Comparison of ENCODE assay signal across 19 mouse cellular contexts in genomic region chr5:143639810-143640209, GRCm38 (mm10). TPM values are rescaled to one million over a fixed set of nuclear protein-coding genes. Genes with fewer than 3 reads are reported as not detected.
DNase-seq lines count a peak whose midpoint lies in the region; ATAC-seq and TF ChIP-seq lines count a peak whose summit lies in the region.
"Had no signal": no experiment of that assay in that cellular context is flagged by ENCODE, and none has a peak within 500 bp of the region (broad histone marks: within the 10 kb centered on the region; RNA-seq: fewer than 3 reads in every experiment).

No protein-coding gene starts in this region.

- 81% methylated on average over 7 of the region's 7 CpGs for WGBS in heart, embryonic 12.5 days
- WGBS in liver, embryonic 11.5 days = 50% methylated on average over 7 of the region's 7 CpGs
- 86% methylated on average over 7 of the region's 7 CpGs for WGBS in forebrain, embryonic 12.5 days

- peak; percentile 51; the same call in 1 of the 2 replicates for ATAC-seq in heart, embryonic 12.5 days (ENCODE audit: insufficient number of reproducible peaks, low FRiP score)
- peak; percentile 95 for ATAC-seq in liver, embryonic 11.5 days (replicated peaks; ENCODE audit: low FRiP score)
- peak; percentile 94 for ATAC-seq in megakaryocyte-erythroid progenitor cell, adult 5-6 weeks (replicated peaks; ENCODE audit: low FRiP score, low TSS enrichment, poor library complexity, severe bottlenecking)
- ATAC-seq in forebrain, embryonic 12.5 days (ENCODE audit: low FRiP score) = no peak
- ATAC-seq: hindbrain, embryonic 16.5 days had no signal

- H3K9me3 ChIP-seq in heart, embryonic 12.5 days (replicated peaks) = no peaks in the 10 kb centered on the region
- no peaks in the 10 kb centered on the region for H3K9me3 ChIP-seq in liver, embryonic 11.5 days (ENCODE audit: control insufficient read depth, low read length)
- no peaks in the 10 kb centered on the region for H3K9me3 ChIP-seq in forebrain, embryonic 12.5 days
- H3K9me3 ChIP-seq: forebrain, embryonic 10.5 days; heart, embryonic 10.5 days; midbrain, embryonic 12.5 days; neural tube, embryonic 15.5 days had no signal

- no peak overlapping the region for H3K4me2 ChIP-seq in heart, embryonic 12.5 days
- H3K4me2 ChIP-seq in liver, embryonic 11.5 days = peak overlapping the region; percentile 52
- H3K4me2 ChIP-seq in forebrain, embryonic 12.5 days = no peak overlapping the region
- H3K4me2 ChIP-seq: midbrain, embryonic 12.5 days; neural tube, embryonic 15.5 days had no signal

- H3K4me1 ChIP-seq in heart, embryonic 12.5 days (replicated peaks) = peaks cover 60% of the 10 kb centered on the region
- peaks cover 30% of the 10 kb centered on the region for H3K4me1 ChIP-seq in embryonic fibroblast, embryonic 13.5 days (ENCODE audit: control insufficient read depth, insufficient read depth, low read length)
- H3K4me1 ChIP-seq in liver, embryonic 11.5 days (replicated peaks; ENCODE audit: control insufficient read depth, insufficient read depth, low read length) = peaks cover 72% of the 10 kb centered on the region
- peaks cover 3% of the 10 kb centered on the region for H3K4me1 ChIP-seq in forebrain, embryonic 12.5 days

- no peak for TF ChIP-seq CTCF in embryonic fibroblast, embryonic 13.5 days (IDR thresholded peaks at IDR 0.05; ENCODE audit: borderline replicate concordance, insufficient read depth, low read length)

- H3K4me3 ChIP-seq in heart, embryonic 12.5 days = no peak overlapping the region
- H3K4me3 ChIP-seq in embryonic fibroblast, embryonic 13.5 days (ENCODE audit: insufficient read depth, low read length) = no peak overlapping the region
- no peak overlapping the region for H3K4me3 ChIP-seq in liver, embryonic 11.5 days (ENCODE audit: low read depth, low read length)
- H3K4me3 ChIP-seq in forebrain, embryonic 12.5 days (replicated peaks) = no peak overlapping the region
- H3K4me3 ChIP-seq: forebrain, embryonic 10.5 days; heart, embryonic 10.5 days; midbrain, embryonic 12.5 days; neural tube, embryonic 15.5 days had no signal

- H3K36me3 ChIP-seq in heart, embryonic 12.5 days = no peaks in the 10 kb centered on the region
- no peaks in the 10 kb centered on the region for H3K36me3 ChIP-seq in liver, embryonic 11.5 days (ENCODE audit: control insufficient read depth, insufficient read depth, low read length)
- H3K36me3 ChIP-seq in forebrain, embryonic 12.5 days (replicated peaks) = no peaks in the 10 kb centered on the region
- H3K36me3 ChIP-seq: forebrain, embryonic 10.5 days; heart, embryonic 10.5 days; midbrain, embryonic 12.5 days; neural tube, embryonic 15.5 days had no signal

- no peak for DNase-seq in heart, adult 9 months (ENCODE audit: low spot score in 2 of 2)
- no peak for DNase-seq in liver, embryonic 11.5 days (ENCODE audit: low spot score)
- DNase-seq in adrenal gland, postnatal 14 days = no peak
- DNase-seq in lung, postnatal 4 days = no peak
- DNase-seq: cerebellum, postnatal 10 days; gastrocnemius, postnatal 14 days; heart, postnatal 14 days; kidney, adult 18-20 months; kidney, postnatal 14 days; lung, postnatal 14 days had no signal

- H3K27ac ChIP-seq in heart, embryonic 12.5 days (ENCODE audit: poor library complexity, severe bottlenecking) = no peak overlapping the region
- peak overlapping the region; percentile 99 for H3K27ac ChIP-seq in embryonic fibroblast, embryonic 13.5 days (ENCODE audit: insufficient read depth, low read length)
- peak overlapping the region; percentile 97 for H3K27ac ChIP-seq in liver, embryonic 11.5 days (ENCODE audit: low read depth, low read length)
- no peak overlapping the region for H3K27ac ChIP-seq in forebrain, embryonic 12.5 days
- H3K27ac ChIP-seq: heart, embryonic 10.5 days; midbrain, embryonic 12.5 days; neural tube, embryonic 15.5 days had no signal

- no peak for TF ChIP-seq POLR2A in embryonic fibroblast, embryonic 13.5 days (IDR thresholded peaks at IDR 0.05; ENCODE audit: low read depth, low read length)

- H3K9ac ChIP-seq in heart, embryonic 12.5 days = no peak overlapping the region
- peak overlapping the region; percentile 44; the same call in 1 of the 2 replicates for H3K9ac ChIP-seq in liver, embryonic 11.5 days (ENCODE audit: low read depth, low read length)
- no peak overlapping the region for H3K9ac ChIP-seq in forebrain, embryonic 12.5 days
- H3K9ac ChIP-seq: midbrain, embryonic 12.5 days; neural tube, embryonic 15.5 days had no signal

- no peaks in the 10 kb centered on the region for H3K27me3 ChIP-seq in heart, embryonic 12.5 days (replicated peaks)
- no peaks in the 10 kb centered on the region for H3K27me3 ChIP-seq in liver, embryonic 11.5 days (replicated peaks; ENCODE audit: control insufficient read depth, insufficient read depth, low read length)
- no peaks in the 10 kb centered on the region for H3K27me3 ChIP-seq in forebrain, embryonic 12.5 days
- H3K27me3 ChIP-seq: midbrain, embryonic 12.5 days; neural tube, embryonic 15.5 days had no signal

RNA-seq across cellular contexts. Expression of gene Cyth3, which starts 17.6 kb away (rescaled TPM):
- polyA plus RNA-seq in heart, embryonic 12.5 days (2016; fragmentation: Nextera tagmentation; extraction: Ambion mirVana) = 41.8 and 41.9 TPM in 2 replicates
- polyA plus RNA-seq in embryonic fibroblast, embryonic 13.5 days (2011; ENCODE audit: insufficient read length, low read depth, missing spikeins) = 130 and 134 TPM in 2 replicates
- 62.8 and 64.5 TPM in 2 replicates for polyA plus RNA-seq in liver, embryonic 11.5 days (2014; fragmentation: Nextera tagmentation; extraction: Ambion mirVana)
- total RNA-seq in megakaryocyte-erythroid progenitor cell, adult 5-6 weeks (2014; fragmentation: Nextera tagmentation) = 117 and 124 TPM in 2 replicates
- total RNA-seq in megakaryocyte-erythroid progenitor cell, adult 5-6 weeks (2017) = 81.7 and 94.7 TPM in 2 replicates
- polyA plus RNA-seq in forebrain, embryonic 12.5 days (2016; fragmentation: Nextera tagmentation; extraction: Ambion mirVana) = 25.7 and 27.8 TPM in 2 replicates
- total RNA-seq in adrenal gland, postnatal 14 days (2021) = 139 and 144 TPM in 2 replicates

Comparison
In these comparisons a context has a peak if more than half of its experiments do, and no peak if none do; other contexts are left out.
1. H3K27ac ChIP-seq: peak in embryonic fibroblast, embryonic 13.5 days (single experiment) and liver, embryonic 11.5 days (single experiment); none in heart, embryonic 12.5 days (single experiment) and forebrain, embryonic 12.5 days (single experiment).